Mouse (Mus musculus): ENCODE results near the gene Ercc4. TPM values are rescaled to one million over a fixed set of nuclear protein-coding genes. Genes with fewer than 3 reads are reported as not detected.

Ercc4 gene
- polyA plus RNA-seq, 1 experiment from 2014 or later = 15.0 TPM

DNA sequence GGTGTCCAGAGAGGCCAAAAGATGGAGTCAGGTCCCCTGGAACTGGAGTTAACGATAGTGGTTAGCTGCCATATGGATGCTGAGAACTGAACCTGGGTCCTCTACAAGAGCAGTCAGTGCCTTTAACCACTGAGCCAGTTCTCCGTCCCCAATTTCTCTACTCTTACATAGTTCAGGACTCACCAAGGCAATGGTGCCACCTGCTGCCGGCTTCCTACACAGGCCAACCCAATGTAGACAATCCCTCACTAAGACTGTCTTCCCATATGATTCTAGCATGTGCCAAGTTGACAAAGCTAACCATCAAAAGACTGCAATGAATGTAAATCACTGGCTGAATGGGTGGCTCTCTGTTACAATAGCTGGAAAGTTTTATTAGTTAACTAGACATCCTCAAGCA is 74.9 kb downstream of the Ercc4 start:
- 89% methylated on average over 3 of the region's 3 CpGs for WGBS
- H3K4me2 ChIP-seq = no peak overlapping the region
- H3K27ac ChIP-seq = no peak overlapping the region
- no peak overlapping the region for H3K4me3 ChIP-seq (replicated peaks)
- no peaks in the 10 kb centered on the region for H3K27me3 ChIP-seq
- no peaks in the 10 kb centered on the region for H3K9me3 ChIP-seq
- H3K9ac ChIP-seq = no peak overlapping the region
- no peaks in the 10 kb centered on the region for H3K4me1 ChIP-seq
- ATAC-seq (ENCODE audit: low FRiP score) = no peak
- no peaks in the 10 kb centered on the region for H3K36me3 ChIP-seq (replicated peaks)

GRCm38 (mm10) chr16:13189430-13190107 is 80.1 kb downstream of the Ercc4 start:
- Histone ChIP-seq H3K9ac (no peak overlapping the region), H3K36me3 (replicated peaks) (no peaks in the 10 kb centered on the region), H3K4me1 (no peaks in the 10 kb centered on the region), H3K27me3 (no peaks in the 10 kb centered on the region), H3K27ac (no peak overlapping the region; the same call in 1 of the 2 replicates), H3K4me2 (no peak overlapping the region), H3K9me3 (no peaks in the 10 kb centered on the region), H3K4me3 (replicated peaks) (no peak overlapping the region)
- no peak for ATAC-seq (ENCODE audit: low FRiP score)
- WGBS = 58% methylated on average over 12 of the region's 12 CpGs

DNA sequence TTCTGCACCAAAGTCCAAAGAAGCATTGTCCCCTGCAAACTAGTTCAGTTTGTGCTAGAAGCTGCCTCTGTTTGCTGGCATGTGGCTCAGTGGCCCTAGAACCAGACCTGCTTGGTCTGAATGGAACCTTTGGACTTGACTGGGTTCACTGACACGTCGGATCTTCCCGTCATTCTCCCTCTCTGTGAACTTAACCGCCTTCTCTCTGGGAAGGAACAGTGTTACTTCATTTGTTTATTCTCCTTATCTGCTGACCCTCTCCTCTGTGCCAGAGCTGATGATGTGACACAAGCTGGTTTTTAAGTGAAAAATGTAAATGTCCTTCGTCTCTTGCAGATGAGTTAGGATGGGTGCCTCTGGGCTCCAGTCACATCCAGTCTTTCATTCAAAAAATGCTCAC is 81.0 kb downstream of the Ercc4 start:
- Histone ChIP-seq H3K4me3 (replicated peaks) (no peak overlapping the region), H3K4me1 (no peaks in the 10 kb centered on the region), H3K4me2 (no peak overlapping the region), H3K9me3 (no peaks in the 10 kb centered on the region), H3K27me3 (no peaks in the 10 kb centered on the region), H3K9ac (no peak overlapping the region), H3K36me3 (replicated peaks) (no peaks in the 10 kb centered on the region), H3K27ac (no peak overlapping the region)
- 81% methylated on average over 5 of the region's 5 CpGs for WGBS
- no peak for ATAC-seq (ENCODE audit: low FRiP score)

DNA sequence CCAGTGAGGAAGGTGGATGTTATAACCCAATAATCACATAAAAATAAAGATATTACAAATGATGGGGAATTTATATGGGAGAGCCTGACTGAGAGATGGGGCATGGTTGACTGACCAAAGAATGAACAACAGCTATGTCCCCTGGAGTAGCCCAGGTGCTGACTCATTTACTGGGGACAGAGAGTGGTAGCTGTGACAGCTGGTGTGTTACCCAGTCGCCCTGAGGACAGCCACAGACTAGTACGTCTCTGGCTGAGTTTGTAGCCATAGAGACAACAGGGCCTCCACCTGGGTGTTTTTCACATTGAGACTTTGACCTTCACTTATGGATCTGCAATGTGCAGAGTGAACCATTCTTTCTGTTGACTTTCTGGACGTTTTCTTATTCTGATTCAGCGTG is 81.7 kb downstream of the Ercc4 start:
- Histone ChIP-seq H3K27me3 (no peaks in the 10 kb centered on the region), H3K9ac (no peak overlapping the region), H3K27ac (no peak overlapping the region), H3K36me3 (replicated peaks) (no peaks in the 10 kb centered on the region), H3K4me3 (replicated peaks) (no peak overlapping the region), H3K4me2 (no peak overlapping the region), H3K4me1 (no peaks in the 10 kb centered on the region), H3K9me3 (no peaks in the 10 kb centered on the region)
- ATAC-seq (ENCODE audit: low FRiP score) = no peak
- WGBS = 82% methylated on average over 4 of the region's 4 CpGs

- 87% methylated on average over 4 of the region's 4 CpGs for WGBS
- Histone ChIP-seq H3K27me3 (no peaks in the 10 kb centered on the region), H3K9ac (no peak overlapping the region), H3K4me2 (no peak overlapping the region), H3K4me3 (replicated peaks) (no peak overlapping the region), H3K4me1 (peaks cover 11% of the 10 kb centered on the region; the same call in 1 of the 2 replicates), H3K27ac (no peak overlapping the region), H3K9me3 (no peaks in the 10 kb centered on the region), H3K36me3 (replicated peaks) (no peaks in the 10 kb centered on the region)
- ATAC-seq (ENCODE audit: low FRiP score) = no peak
Measured at GRCm38 (mm10) chr16:13193663-13194071, 84.2 kb downstream of the Ercc4 start.

- ATAC-seq (ENCODE audit: low FRiP score) = no peak
- 93% methylated on average over 5 of the region's 5 CpGs for WGBS
- no peak overlapping the region for H3K4me2 ChIP-seq
- no peak overlapping the region for H3K9ac ChIP-seq
- no peaks in the 10 kb centered on the region for H3K27me3 ChIP-seq
- no peaks in the 10 kb centered on the region for H3K36me3 ChIP-seq (replicated peaks)
- H3K9me3 ChIP-seq = no peaks in the 10 kb centered on the region
- no peak overlapping the region for H3K27ac ChIP-seq
- H3K4me1 ChIP-seq = peaks cover 11% of the 10 kb centered on the region; the same call in 1 of the 2 replicates
- H3K4me3 ChIP-seq (replicated peaks) = no peak overlapping the region
Measured at GRCm38 (mm10) chr16:13194882-13195281, 85.4 kb downstream of the Ercc4 start.

DNA sequence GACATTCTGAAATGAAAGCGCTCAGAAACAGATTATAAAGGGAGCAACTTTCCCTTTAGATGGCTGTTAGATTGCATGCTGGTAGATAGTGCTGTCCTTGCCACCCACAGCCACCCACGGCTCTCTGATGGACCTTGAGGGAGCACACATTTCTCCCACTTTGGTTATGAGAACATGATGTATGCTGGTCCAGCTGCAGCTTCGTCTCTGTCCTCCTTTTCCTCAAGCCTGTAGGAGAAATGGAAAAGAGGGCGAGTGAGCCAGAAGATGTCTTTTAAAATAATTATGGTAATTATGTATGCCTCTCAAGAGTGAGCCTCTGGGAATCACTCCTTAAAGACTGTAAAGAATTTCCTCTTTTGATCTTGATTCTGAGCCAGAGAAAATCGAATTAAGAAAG is 87.1 kb downstream of the Ercc4 start:
- no peak overlapping the region for H3K4me3 ChIP-seq (replicated peaks)
- 67% methylated on average over 5 of the region's 5 CpGs for WGBS

GRCm38 (mm10) chr16:13197293-13197692 is 87.8 kb downstream of the Ercc4 start:
- Histone ChIP-seq H3K9me3 (no peaks in the 10 kb centered on the region), H3K9ac (no peak overlapping the region), H3K4me2 (no peak overlapping the region), H3K4me3 (replicated peaks) (no peak overlapping the region), H3K4me1 (peaks cover 11% of the 10 kb centered on the region; the same call in 1 of the 2 replicates), H3K27ac (0 out of 2 replicates have a peak overlapping the region, but pooled peaks have one; percentile 21), H3K36me3 (replicated peaks) (no peaks in the 10 kb centered on the region), H3K27me3 (no peaks in the 10 kb centered on the region)
- WGBS = 59% methylated on average over 5 of the region's 5 CpGs
- no peak for ATAC-seq (ENCODE audit: low FRiP score)

More for the DNA sequence above, 87.1 kb downstream of the Ercc4 start:
- Histone ChIP-seq H3K36me3 (replicated peaks) (no peaks in the 10 kb centered on the region), H3K27ac (0 out of 2 replicates have a peak overlapping the region, but pooled peaks have one; percentile 21), H3K4me1 (peaks cover 11% of the 10 kb centered on the region; the same call in 1 of the 2 replicates), H3K9ac (no peak overlapping the region), H3K4me2 (no peak overlapping the region), H3K27me3 (no peaks in the 10 kb centered on the region), H3K9me3 (no peaks in the 10 kb centered on the region)
- ATAC-seq (ENCODE audit: low FRiP score) = no peak

DNA sequence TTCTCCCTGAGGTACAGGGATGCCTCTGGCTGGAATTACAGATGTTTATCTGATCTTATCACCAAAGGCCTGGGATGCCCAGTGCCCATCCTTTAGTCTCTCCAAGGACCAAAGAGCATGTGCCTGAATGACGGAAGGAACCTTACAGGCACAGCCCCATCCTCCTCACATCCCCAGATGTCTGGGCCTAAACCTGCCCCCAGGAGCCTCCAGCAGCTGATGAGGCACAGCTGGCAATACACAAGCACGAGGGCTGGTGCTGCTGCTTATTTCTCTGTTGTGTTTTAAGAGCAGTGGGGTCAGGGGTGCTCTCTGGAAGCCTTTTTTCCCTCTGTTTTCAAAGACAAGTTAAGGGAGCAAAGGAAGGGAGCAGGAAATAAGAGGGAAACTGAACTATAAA is 89.7 kb downstream of the Ercc4 start:
- Histone ChIP-seq H3K36me3 (replicated peaks) (no peaks in the 10 kb centered on the region), H3K27me3 (no peaks in the 10 kb centered on the region), H3K27ac (no peak overlapping the region), H3K4me2 (no peak overlapping the region), H3K4me3 (replicated peaks) (no peak overlapping the region), H3K9me3 (no peaks in the 10 kb centered on the region), H3K4me1 (peaks cover 11% of the 10 kb centered on the region; the same call in 1 of the 2 replicates), H3K9ac (no peak overlapping the region)
- no peak for ATAC-seq (ENCODE audit: low FRiP score)
- 37% methylated on average over 2 of the region's 2 CpGs for WGBS

Other genes starting within 250 kb of the Ercc4 start
- 15.5 and 15.8 TPM in 2 replicates for gene Mrtfb, start 146.8 kb downstream of the Ercc4 start, polyA plus RNA-seq (2016; fragmentation: Nextera tagmentation; extraction: Ambion mirVana)